Mouse (Mus musculus): ENCODE measurements around the gene 4931440F15Rik. TPM values are rescaled to one million over a fixed set of nuclear protein-coding genes. Genes with fewer than 3 reads are reported as not detected.
A peak's percentile ranks its signal among the peaks of the same experiment; 100 is the strongest.
"Not testable (repeated sequence)": the region's sequence is repeated elsewhere in the genome, so short reads cannot be mapped to it uniquely, and the experiment has no call there.

4931440F15Rik gene
- 0.37 and 0.47 TPM in 2 replicates for polyA plus RNA-seq (2012; rRNA removed)

- DNase-seq (ENCODE audit: low read depth): not testable (repeated sequence)
These were observed at the start of gene 4931440F15Rik for GRCm38 (mm10) chr11:29825271-29825718. 4931440F15Rik (minus strand) TSS chr11:29825668.

GRCm38 (mm10) chr11:29874781-29875180 is 49.3 kb upstream of the 4931440F15Rik start:
- DNase-seq (ENCODE audit: low read depth): not testable (repeated sequence)

- no peak for DNase-seq (ENCODE audit: low read depth)
These were observed 44.7 kb upstream of the 4931440F15Rik start for GRCm38 (mm10) chr11:29870174-29870573.

DNA sequence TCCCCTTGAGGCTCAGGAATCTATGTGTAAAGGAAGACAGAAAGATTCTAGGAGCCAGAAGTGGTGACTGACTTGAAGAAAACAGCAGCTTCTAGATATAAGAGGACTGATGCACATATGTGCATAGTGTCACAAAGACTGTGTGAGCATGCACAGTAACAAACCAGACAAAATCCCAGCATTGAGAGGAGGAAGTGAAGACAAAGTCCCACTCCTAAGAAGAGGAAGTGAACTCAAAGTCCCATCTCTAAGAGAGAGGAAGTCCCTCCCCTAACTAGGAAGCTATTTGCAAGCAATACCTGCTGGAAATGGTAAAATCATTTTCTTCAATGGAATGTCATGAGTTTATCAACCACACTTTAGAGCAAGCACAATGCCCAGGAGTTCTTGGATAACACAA is 38.8 kb upstream of the 4931440F15Rik start:
- DNase-seq (ENCODE audit: low read depth): no peak

GRCm38 (mm10) chr11:29861750-29862397 is 36.4 kb upstream of the 4931440F15Rik start:
- DNase-seq (ENCODE audit: low read depth): no peak

- no peak for DNase-seq (ENCODE audit: low read depth)
These were observed 35.6 kb upstream of the 4931440F15Rik start for GRCm38 (mm10) chr11:29861040-29861439.

GRCm38 (mm10) chr11:29840606-29841227 is 15.2 kb upstream of the 4931440F15Rik start:
- DNase-seq (ENCODE audit: low read depth): no peak

DNA sequence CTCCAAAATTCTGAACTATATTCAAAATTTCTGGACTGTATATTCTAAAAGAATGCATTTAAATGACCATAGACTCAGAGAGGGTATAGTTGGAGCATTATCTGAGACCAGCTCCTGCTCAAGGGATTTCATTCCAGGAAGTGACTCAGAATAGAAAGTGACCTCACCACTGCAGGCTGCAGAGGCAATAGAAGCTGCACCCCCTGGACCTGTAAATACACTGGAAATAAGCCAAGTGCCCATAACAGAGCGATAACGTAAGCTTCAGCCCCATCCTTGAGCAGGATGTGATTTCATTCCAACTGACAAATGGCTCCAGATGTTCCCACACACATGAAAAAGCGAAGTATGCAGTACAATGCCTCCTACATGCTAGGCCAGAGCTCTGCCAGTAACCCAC is 14.3 kb upstream of the 4931440F15Rik start:
- DNase-seq (ENCODE audit: low read depth): no peak

- no peak for DNase-seq (ENCODE audit: low read depth)
These were observed 11.6 kb upstream of the 4931440F15Rik start for GRCm38 (mm10) chr11:29837066-29837465.

DNA sequence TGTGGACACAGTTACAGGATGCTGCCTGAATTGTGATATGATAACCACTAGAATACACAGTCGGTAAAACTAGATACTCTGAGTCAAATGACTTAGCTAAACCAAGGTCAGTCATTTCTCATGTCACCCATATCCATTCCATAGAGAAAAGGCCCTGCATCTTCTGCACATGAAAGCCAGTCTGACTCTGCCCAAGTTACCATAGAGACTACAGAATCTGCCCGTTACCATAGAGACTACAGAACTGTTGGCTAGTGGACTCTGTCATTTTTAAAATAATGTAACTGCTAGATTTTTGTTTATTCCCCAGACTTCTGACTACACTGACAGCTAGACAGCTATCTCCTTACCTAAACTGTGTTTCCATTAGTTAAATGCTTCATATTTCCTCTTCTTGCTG is 2.3 kb upstream of the 4931440F15Rik start:
- DNase-seq (ENCODE audit: low read depth): no peak

- no peak for DNase-seq (ENCODE audit: low read depth)
These were observed 533 bp upstream of the 4931440F15Rik start for GRCm38 (mm10) chr11:29826001-29826400.

GRCm38 (mm10) chr11:29824474-29825270 is 796 bp downstream of the 4931440F15Rik start:
- DNase-seq (ENCODE audit: low read depth): not testable (repeated sequence)

GRCm38 (mm10) chr11:29823141-29823540 is 2.3 kb downstream of the 4931440F15Rik start:
- DNase-seq (ENCODE audit: low read depth): no peak

DNA sequence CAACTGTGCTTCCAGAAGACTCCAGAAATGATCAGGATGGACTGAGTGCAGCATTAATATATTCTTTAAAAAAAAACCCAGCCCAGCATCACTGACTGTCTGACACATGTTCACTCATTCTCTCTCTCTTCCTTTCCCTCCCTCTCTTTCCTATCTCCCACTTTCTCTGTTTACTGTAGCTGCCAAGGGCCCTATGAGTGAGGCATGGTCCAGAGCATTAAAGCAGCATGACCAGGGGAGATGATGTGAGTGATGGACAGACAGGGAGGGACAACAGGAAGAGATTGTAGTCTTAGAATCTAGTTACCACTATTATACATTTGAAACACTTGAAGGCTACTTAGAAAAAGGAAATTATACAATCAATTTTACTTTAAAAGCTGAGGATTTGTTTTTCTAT is 9.8 kb downstream of the 4931440F15Rik start:
- no peak for DNase-seq (ENCODE audit: low read depth)

- no peak for DNase-seq (ENCODE audit: low read depth)
These were observed 10.2 kb downstream of the 4931440F15Rik start for GRCm38 (mm10) chr11:29815261-29815660.

- DNase-seq (ENCODE audit: low read depth): no peak
These were observed 12.2 kb downstream of the 4931440F15Rik start for GRCm38 (mm10) chr11:29813267-29813666.

- DNase-seq (ENCODE audit: low read depth): no peak
These were observed 13.0 kb downstream of the 4931440F15Rik start for GRCm38 (mm10) chr11:29812475-29812874.

DNA sequence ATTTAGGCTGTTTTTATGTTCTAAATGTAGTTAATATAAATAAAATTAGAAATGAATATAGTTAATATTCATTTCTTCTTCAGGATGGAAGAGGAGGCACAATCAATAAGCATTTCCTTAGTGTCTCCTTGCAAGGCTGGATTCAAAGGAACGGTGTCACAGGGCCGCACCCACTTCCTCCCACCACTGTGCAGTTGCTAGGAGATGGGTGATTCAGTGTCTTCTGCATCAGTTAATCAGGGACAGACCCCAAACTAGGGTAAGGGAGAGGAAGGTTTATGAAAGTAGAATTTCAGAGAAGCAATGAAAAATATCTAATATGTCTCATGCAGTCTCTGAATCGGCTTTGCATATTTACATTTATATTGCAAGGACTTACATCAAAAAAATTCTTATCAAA is 15.1 kb downstream of the 4931440F15Rik start:
- no peak for DNase-seq (ENCODE audit: low read depth)

DNA sequence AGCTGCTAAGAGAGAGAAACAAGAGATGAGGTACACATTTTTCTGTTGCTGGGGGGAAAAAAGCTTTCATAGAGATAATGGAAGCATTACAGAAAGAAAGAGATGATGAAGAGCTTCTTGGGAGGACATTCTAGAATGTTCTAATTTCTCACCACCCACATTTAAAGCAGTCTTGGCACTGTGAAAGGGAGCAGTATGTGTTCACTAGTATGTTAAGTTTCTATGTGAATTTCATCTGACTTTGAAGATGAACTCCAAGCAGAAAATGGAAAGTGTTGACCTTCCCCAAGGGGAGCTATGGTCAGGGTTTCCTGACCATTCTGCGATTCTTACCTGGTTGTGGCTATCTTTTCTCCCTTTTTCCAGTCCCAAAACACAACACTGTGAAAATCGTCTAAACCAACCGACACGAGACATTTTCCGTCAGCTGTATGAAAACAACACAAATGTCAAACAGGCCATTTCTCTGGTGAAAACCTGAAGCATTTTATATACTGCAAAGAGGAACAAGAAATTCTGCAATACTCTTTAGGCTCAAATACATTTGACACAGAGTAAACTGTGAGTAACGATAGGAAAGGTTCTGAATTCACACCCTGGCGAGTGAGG is 16.4 kb downstream of the 4931440F15Rik start:
- DNase-seq (ENCODE audit: low read depth): no peak

- peak; percentile 22 for DNase-seq (ENCODE audit: low read depth)
These were observed 17.1 kb downstream of the 4931440F15Rik start for GRCm38 (mm10) chr11:29808173-29808980.

GRCm38 (mm10) chr11:29807325-29807724 is 18.1 kb downstream of the 4931440F15Rik start:
- no peak for DNase-seq (ENCODE audit: low read depth)
